Mouse (Mus musculus): ENCODE measurements around the gene Hoxa7. TPM values are rescaled to one million over a fixed set of nuclear protein-coding genes. Genes with fewer than 3 reads are reported as not detected.

The Hoxa7 gene
- total and polyA plus RNA-seq, 2 experiments from 2014 or later, result not detected

GRCm38 (mm10) chr6:52204050-52204752 is 17.5 kb downstream of the Hoxa7 start, which contains the start of gene Hoxa5:
Gene Hoxa5, minus strand, starts transcription at chr6:52204587.
- H3K4me3 ChIP-seq (ENCODE audit: low read depth, low read length), result peak within 1 kb of the TSS; percentile 0; the same call in 1 of the 2 replicates
- no peak for ATAC-seq (ENCODE audit: low FRiP score)
- no peak within 1 kb of the TSS for H3K27ac ChIP-seq (ENCODE audit: low read depth, low read length)

GRCm38 (mm10) chr6:52203371-52204049 is 18.1 kb downstream of the Hoxa7 start:
- H3K4me2 ChIP-seq (ENCODE audit: low read depth, low read length, poor library complexity, severe bottlenecking), result 0 out of 2 replicates have a peak overlapping the region, but pooled peaks have one; percentile 20
- H3K9ac ChIP-seq (replicated peaks; ENCODE audit: low read length, poor library complexity, severe bottlenecking), result no peak overlapping the region
- ATAC-seq (ENCODE audit: low FRiP score) (no peak), DNase-seq (ENCODE audit: low spot score) (no peak)
- H3K9me3 ChIP-seq (ENCODE audit: low read length), result no peaks in the 10 kb centered on the region
- H3K27me3 ChIP-seq (ENCODE audit: insufficient read depth, low read length), result peaks cover 98% of the 10 kb centered on the region
- H3K4me3 ChIP-seq (ENCODE audit: low read depth, low read length), result peak overlapping the region; percentile 0; the same call in 1 of the 2 replicates
- H3K27ac ChIP-seq (ENCODE audit: low read depth, low read length), result no peak overlapping the region
- H3K4me1 ChIP-seq (ENCODE audit: insufficient read depth, low read length), result no peaks in the 10 kb centered on the region
- no peak for TF ChIP-seq CTCF (IDR thresholded peaks at IDR 0.05)
- H3K36me3 ChIP-seq (ENCODE audit: insufficient read depth, low read length), result no peaks in the 10 kb centered on the region
- under 1% methylated on average over 39 of the region's 46 CpGs for WGBS

More at GRCm38 (mm10) chr6:52204050-52204752, 17.5 kb downstream of the Hoxa7 start, which contains the start of gene Hoxa5:
- Histone ChIP-seq H3K4me1 (ENCODE audit: insufficient read depth, low read length) (no peaks in the 10 kb centered on the region), H3K9me3 (ENCODE audit: low read length) (no peaks in the 10 kb centered on the region), H3K9ac (replicated peaks; ENCODE audit: low read length, poor library complexity, severe bottlenecking) (no peak within 1 kb of the TSS), H3K4me2 (ENCODE audit: low read depth, low read length, poor library complexity, severe bottlenecking) (0 out of 2 replicates have a peak within 1 kb of the TSS, but pooled peaks have one; percentile 20), H3K27me3 (ENCODE audit: insufficient read depth, low read length) (peaks cover 98% of the 10 kb centered on the region), H3K36me3 (ENCODE audit: insufficient read depth, low read length) (no peaks in the 10 kb centered on the region)
- peak; percentile 64 for TF ChIP-seq CTCF (IDR thresholded peaks at IDR 0.05)
- DNase-seq (ENCODE audit: low spot score), result peak; percentile 82
- under 1% methylated on average over 65 of the region's 65 CpGs for WGBS

GRCm38 (mm10) chr6:52203121-52203370 is 18.6 kb downstream of the Hoxa7 start:
- no peak for TF ChIP-seq CTCF (IDR thresholded peaks at IDR 0.05)
- no peak for ATAC-seq (ENCODE audit: low FRiP score)
- H3K9me3 ChIP-seq (ENCODE audit: low read length), result no peaks in the 10 kb centered on the region
- H3K4me3 ChIP-seq (ENCODE audit: low read depth, low read length), result no peak overlapping the region; the same call in 1 of the 2 replicates
- no peak overlapping the region for H3K27ac ChIP-seq (ENCODE audit: low read depth, low read length)
- no peak overlapping the region for H3K4me2 ChIP-seq (ENCODE audit: low read depth, low read length, poor library complexity, severe bottlenecking)
- no peak for DNase-seq (ENCODE audit: low spot score)
- WGBS, result under 1% methylated on average over 10 of the region's 10 CpGs
- no peaks in the 10 kb centered on the region for H3K36me3 ChIP-seq (ENCODE audit: insufficient read depth, low read length)
- H3K9ac ChIP-seq (replicated peaks; ENCODE audit: low read length, poor library complexity, severe bottlenecking), result no peak overlapping the region
- H3K27me3 ChIP-seq (ENCODE audit: insufficient read depth, low read length), result peaks cover 98% of the 10 kb centered on the region
- no peaks in the 10 kb centered on the region for H3K4me1 ChIP-seq (ENCODE audit: insufficient read depth, low read length)

- Histone ChIP-seq H3K4me2 (ENCODE audit: low read depth, low read length, poor library complexity, severe bottlenecking) (no peak overlapping the region), H3K36me3 (ENCODE audit: insufficient read depth, low read length) (no peaks in the 10 kb centered on the region), H3K27ac (ENCODE audit: low read depth, low read length) (no peak overlapping the region), H3K4me1 (ENCODE audit: insufficient read depth, low read length) (no peaks in the 10 kb centered on the region), H3K9ac (replicated peaks; ENCODE audit: low read length, poor library complexity, severe bottlenecking) (no peak overlapping the region), H3K4me3 (ENCODE audit: low read depth, low read length) (no peak overlapping the region), H3K9me3 (ENCODE audit: low read length) (no peaks in the 10 kb centered on the region), H3K27me3 (ENCODE audit: insufficient read depth, low read length) (peaks cover 99% of the 10 kb centered on the region)
- ATAC-seq (ENCODE audit: low FRiP score) (no peak), DNase-seq (ENCODE audit: low spot score) (no peak)
- no peak for TF ChIP-seq CTCF (IDR thresholded peaks at IDR 0.05)
- 4% methylated on average over 22 of the region's 22 CpGs for WGBS
Measured at GRCm38 (mm10) chr6:52202362-52203120, 19.1 kb downstream of the Hoxa7 start.

- 13% methylated on average over 1 of the region's 1 CpGs for WGBS
- ATAC-seq (ENCODE audit: low FRiP score) (no peak), DNase-seq (ENCODE audit: low spot score) (no peak)
- H3K27me3 ChIP-seq (ENCODE audit: insufficient read depth, low read length), result peaks cover 99% of the 10 kb centered on the region
- H3K9ac ChIP-seq (replicated peaks; ENCODE audit: low read length, poor library complexity, severe bottlenecking), result no peak overlapping the region
- no peak overlapping the region for H3K4me2 ChIP-seq (ENCODE audit: low read depth, low read length, poor library complexity, severe bottlenecking)
- H3K36me3 ChIP-seq (ENCODE audit: insufficient read depth, low read length), result no peaks in the 10 kb centered on the region
- H3K4me3 ChIP-seq (ENCODE audit: low read depth, low read length), result no peak overlapping the region
- TF ChIP-seq CTCF (IDR thresholded peaks at IDR 0.05), result no peak
- H3K27ac ChIP-seq (ENCODE audit: low read depth, low read length), result no peak overlapping the region
- no peaks in the 10 kb centered on the region for H3K4me1 ChIP-seq (ENCODE audit: insufficient read depth, low read length)
- no peaks in the 10 kb centered on the region for H3K9me3 ChIP-seq (ENCODE audit: low read length)
Measured at GRCm38 (mm10) chr6:52201269-52201668, 20.4 kb downstream of the Hoxa7 start.
